Mouse (Mus musculus) gastrocnemius, postnatal 10 days (tissue): Measurements from ENCODE around the gene Ccdc61. TPM values are rescaled to one million over a fixed set of nuclear protein-coding genes. Genes with fewer than 3 reads are reported as not detected.
"Not testable (repeated sequence)": the region's sequence is repeated elsewhere in the genome, so short reads cannot be mapped to it uniquely, and the experiment has no call there.

ENCODE experiments used
- DNase-seq: peaks from one replicate; pipeline ENCODE4 v3.0.0; 2021; ENCODE audit warnings: mixed read lengths
- total RNA-seq, 2 experiments: library from RNA; stranded (reverse); gene quantifications; 2 replicates each; pipeline ENCODE4 v1.2.3; 2021

The Ccdc61 gene
- total RNA-seq, 2 experiments from 2014 or later, result 5.9 to 9.4 TPM

- DNase-seq, result no peak
Observed at GRCm38 (mm10) chr7:18916254-18916653, 6.0 kb upstream of the Ccdc61 start.

- DNase-seq, result no peak
Observed at GRCm38 (mm10) chr7:18909797-18910196, 418 bp downstream of the Ccdc61 start.

DNA sequence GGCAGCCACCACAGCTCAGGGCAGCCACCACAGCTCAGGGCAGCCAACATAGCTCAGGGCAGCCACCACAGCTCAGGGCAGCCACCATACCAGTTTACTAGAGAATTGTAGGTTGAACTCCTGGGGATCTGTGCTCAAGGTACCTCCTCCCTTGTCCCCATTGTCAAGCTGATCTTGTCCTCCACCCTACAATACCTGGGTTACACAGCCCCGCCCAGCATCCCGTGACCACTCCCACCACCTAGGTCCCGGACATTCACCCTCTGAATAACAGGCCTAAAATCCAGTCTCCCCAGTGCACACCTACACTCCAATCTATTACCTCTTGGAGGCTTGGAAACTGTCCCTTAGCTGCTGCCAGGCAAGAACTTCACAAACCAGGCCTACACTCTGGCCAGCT, 5.2 kb downstream of the Ccdc61 start:
- DNase-seq, result no peak

DNA sequence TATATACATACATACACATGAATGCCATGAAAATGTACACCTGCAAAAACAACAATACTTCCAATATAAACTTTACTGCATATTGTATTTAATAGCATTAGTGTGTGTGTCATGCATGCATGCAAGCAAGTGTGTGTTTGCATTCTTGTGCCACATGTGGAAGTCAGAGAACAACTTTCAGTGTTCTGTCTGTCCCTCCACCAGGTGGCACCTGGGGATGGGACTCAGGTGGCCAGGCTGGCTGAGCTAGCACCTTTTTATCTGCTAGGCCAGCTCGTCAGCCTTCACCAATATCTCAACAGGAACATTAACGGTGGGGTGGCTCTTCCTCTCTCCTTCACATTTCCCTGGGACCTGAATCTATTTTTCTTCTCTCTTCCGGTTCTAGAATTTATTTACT, 7.7 kb downstream of the Ccdc61 start:
- no peak for DNase-seq

- DNase-seq, result no peak
Observed at GRCm38 (mm10) chr7:18900513-18900912, 9.7 kb downstream of the Ccdc61 start.

GRCm38 (mm10) chr7:18896536-18896935, 13.7 kb downstream of the Ccdc61 start:
- peak; percentile 50 for DNase-seq

DNA sequence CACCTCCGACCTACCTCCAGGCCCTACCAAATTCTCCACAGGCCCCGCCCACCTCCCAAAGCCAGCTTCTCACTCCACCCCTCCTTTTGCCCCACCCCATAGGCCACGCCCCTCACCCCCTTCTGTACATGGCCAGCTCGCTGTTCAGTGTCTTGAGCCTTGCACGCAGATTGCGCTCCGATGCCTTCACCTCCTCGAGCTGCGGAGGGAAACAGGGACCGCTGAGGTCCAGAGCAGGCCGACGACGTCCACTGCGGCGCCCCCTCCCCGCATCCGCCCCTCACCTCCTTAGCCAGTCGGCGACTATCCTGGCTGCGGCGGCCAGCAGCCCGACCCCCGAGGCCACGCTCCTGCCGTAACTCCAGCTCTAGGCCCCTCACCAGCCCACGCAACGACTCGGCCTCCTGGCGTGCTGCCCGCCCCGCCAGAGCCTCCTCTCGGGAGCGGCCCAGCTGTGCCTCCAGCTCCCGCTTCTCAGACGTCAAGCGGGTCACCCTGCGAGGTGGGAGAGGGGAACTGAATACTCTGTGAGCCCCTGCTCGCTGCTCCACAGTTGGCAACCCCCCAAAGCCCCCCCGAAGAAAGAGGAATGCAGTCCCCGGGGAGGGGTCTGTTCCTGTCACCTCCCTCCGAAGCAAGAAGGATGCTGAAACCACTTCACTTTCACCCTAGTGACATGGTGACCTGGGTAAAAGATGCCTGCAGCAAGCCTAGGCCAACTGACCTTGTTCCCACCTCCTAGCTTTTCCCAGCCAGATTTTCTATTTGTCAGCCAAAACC, 16.4 kb downstream of the Ccdc61 start:
- peak; percentile 57 for DNase-seq

GRCm38 (mm10) chr7:18893009-18893408, 17.2 kb downstream of the Ccdc61 start:
- DNase-seq, result no peak

- DNase-seq, result peak; percentile 86
Observed at GRCm38 (mm10) chr7:18891872-18892599, 18.2 kb downstream of the Ccdc61 start.

- no peak for DNase-seq
Observed at GRCm38 (mm10) chr7:18890848-18891247, 19.4 kb downstream of the Ccdc61 start.

DNA sequence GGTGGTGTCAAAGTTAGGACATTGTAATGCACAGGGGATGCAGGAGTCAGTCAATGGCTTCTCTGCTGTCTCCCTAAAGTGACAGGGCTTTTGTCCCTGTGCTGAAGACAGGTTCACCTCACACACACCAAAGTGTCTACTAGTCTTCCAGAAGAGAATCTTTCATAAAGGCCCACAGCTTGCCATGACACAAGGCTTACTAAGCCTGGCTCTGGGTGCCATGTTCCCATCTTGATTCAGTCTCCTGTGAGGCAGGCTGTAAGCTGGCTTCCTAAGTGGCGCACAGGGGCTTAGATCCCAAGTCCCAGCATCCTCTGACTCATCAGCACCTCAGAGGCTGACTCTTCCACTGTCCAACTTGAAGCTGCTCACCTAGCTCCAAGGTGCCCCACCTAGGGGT, 23.3 kb downstream of the Ccdc61 start:
- no peak for DNase-seq

- no peak for DNase-seq
Observed at GRCm38 (mm10) chr7:18884745-18885422, 25.3 kb downstream of the Ccdc61 start.

DNA sequence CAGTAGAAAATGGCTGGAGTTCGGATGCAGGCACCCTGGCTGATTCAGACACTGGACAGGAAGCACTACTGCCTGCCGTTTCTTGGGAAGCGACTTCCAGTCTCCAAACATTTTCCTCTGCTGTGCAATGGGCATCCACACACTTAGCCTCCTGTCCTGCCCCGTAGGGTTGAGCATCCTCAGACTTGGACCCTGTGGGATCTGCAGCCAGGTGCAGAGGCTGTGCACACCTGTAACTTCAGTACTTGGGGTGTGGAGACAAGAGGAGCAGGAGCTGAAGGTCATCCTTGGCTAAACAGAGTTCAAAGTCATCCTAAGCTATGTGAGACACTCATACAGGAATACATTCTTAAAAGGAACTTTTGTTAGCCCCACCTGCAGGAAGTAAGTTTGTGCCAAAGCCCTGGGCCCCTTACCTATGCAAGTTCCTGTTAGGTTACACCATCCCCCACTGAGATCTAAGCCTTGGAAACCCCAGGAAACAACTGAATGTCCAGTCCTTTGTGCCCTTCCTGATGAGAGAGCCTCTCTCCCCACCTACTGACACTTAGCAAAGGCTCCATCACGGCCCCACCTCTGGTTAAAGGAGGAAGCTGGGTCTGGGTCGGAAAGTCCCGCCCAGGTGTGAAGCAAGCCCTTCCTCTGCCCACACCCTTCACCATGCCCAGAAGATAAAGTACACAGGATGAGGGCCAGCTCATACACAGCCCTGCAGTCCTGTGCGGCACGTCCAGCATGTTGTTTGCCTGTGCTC, 26.0 kb downstream of the Ccdc61 start:
- DNase-seq, result no peak

- DNase-seq, result no peak
Observed at GRCm38 (mm10) chr7:18878691-18879090, 31.5 kb downstream of the Ccdc61 start.

DNA sequence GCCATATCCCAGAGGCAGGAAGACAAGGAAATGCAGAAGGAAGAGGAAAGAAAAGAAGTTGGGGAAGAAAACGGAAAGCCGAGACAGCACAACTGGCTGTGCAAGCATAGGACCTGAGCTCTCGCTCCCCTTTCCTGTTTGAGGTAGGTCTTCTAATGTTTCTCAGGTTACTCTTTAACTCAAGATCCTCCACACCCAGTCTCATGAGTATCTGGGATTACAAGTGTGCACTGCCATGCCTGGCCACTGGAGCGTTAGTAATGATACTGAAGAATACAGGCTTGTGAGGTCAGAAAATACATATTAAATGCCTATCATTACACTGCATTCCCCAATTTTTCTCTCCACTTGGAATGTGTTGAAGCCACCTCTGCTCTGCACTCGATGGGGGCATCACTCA, 34.8 kb downstream of the Ccdc61 start:
- DNase-seq, result no peak

GRCm38 (mm10) chr7:18873253-18873652, 37.0 kb downstream of the Ccdc61 start:
- DNase-seq, result peak; percentile 49

GRCm38 (mm10) chr7:18872816-18873215, 37.4 kb downstream of the Ccdc61 start:
- no peak for DNase-seq

DNA sequence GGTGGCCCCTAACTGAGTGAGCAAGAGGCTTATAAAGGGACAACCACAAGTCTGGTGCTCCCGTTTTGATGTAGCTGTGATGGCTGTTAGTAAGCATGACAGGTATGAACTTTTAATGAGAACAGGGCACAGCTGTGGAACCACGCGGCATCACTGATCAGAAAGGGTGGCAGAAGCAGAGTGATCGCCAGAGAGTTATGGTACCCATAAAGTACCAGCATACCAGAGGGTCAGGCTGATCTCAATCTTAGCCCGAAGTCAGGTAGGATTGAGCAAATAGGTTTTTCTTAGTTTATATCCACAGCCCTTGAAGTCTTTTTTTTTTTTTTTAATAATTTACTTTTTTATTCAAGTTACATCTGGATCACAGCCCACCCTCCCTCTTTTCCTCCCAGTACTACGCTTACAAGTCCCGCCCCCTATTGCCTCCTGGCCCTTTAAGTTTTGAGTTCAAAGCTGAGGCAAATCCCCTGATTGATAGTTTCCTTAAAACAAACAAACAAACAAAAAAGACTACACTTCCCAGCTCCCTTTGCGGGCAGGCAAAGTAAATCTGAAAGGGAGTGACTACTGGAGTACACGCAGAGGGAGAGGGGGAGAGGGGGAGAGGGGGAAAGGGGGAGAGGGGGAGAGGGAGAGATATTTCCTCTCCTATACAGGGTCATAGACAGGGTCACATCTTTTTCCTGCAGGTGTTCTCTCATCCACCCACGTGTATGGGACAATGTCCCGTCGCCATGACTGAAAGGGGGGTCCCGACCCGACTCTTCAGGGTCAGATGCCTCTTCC, 38.0 kb downstream of the Ccdc61 start:
- no peak for DNase-seq

DNA sequence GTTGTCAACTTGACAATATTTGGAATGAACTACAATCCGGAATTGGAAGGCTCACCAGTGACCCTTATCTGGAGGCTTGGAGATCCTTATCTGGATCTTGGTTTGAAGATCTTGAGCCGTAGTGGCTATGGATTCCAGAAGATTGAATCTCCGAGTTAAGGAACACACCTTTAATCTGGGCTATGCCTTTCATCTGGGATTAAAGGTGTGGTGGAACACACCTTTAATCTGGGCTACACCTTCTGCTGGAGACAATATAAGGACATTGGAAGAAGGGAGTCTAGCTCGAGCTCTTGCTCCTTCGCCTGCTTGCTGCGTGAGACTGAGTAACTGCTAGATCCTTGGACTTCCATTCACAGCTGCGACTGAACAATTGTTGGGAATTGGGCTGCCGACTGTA, 39.2 kb downstream of the Ccdc61 start, which contains the start of gene Pglyrp1:
Pglyrp1 (plus strand) TSS at position 301 of the 400 bp plus-strand sequence.
- DNase-seq, result not testable (repeated sequence)

GRCm38 (mm10) chr7:18868491-18868890, 41.7 kb downstream of the Ccdc61 start:
- DNase-seq, result no peak

DNA sequence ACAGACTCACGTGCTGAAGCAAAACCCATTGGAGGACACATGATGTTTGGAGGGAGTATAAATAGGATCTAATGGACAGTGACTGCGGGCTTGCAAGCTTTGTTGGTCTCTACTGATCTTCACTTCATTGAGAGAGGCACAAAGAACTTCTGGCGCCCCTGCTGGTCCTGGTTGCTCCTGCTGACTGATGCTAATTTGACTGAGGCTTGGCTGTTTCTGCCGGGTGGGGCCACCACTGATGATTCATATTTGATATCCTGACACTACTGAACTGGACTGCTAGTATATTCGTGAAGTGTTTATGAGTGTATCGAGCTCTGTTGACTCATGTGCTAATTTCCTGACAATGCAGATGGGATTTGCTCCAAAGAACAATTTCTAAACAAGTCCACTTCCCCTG, 47.4 kb downstream of the Ccdc61 start:
- DNase-seq, result no peak
